Mouse (Mus musculus) embryonic facial prominence, embryonic 15.5 days (tissue): ENCODE measurements around the gene Prnp. TPM values are rescaled to one million over a fixed set of nuclear protein-coding genes. Genes with fewer than 3 reads are reported as not detected.

Experiments used
- ATAC-seq: fragments of 200-750 bp; cut with Nextera tagmentation; 2 replicates; pipeline ENCODE4 v1.8.0; 2017; ENCODE audit warnings: low read depth, moderate TSS enrichment; ENCODE audit not compliant: insufficient number of reproducible peaks, low FRiP score, low TSS enrichment
- H3K27ac ChIP-seq: fragments of 300-500 bp; sonication (generic); replicated peaks from 2 replicates; pipeline ENCODE4 v1.5.1; 2015; ENCODE audit warnings: mild to moderate bottlenecking, inconsistent platforms
- H3K27me3 ChIP-seq: fragments of 300-500 bp; sonication (generic); 2 replicates; pipeline ENCODE4 v1.6.1; 2015; ENCODE audit warnings: inconsistent platforms
- H3K36me3 ChIP-seq: fragments of 300-500 bp; sonication (generic); 2 replicates; pipeline ENCODE4 v1.6.1; 2015; ENCODE audit warnings: mild to moderate bottlenecking, inconsistent platforms
- H3K4me1 ChIP-seq: fragments of 300-500 bp; sonication (generic); 2 replicates; pipeline ENCODE4 v1.6.1; 2015; ENCODE audit warnings: inconsistent platforms
- H3K4me2 ChIP-seq: fragments of 300-500 bp; sonication (generic); replicated peaks from 2 replicates; pipeline ENCODE4 v1.6.1; 2015; ENCODE audit warnings: mild to moderate bottlenecking, inconsistent platforms
- H3K4me3 ChIP-seq: fragments of 300-500 bp; sonication (generic); replicated peaks from 2 replicates; pipeline ENCODE4 v1.5.1; 2015; ENCODE audit warnings: mild to moderate bottlenecking, inconsistent platforms
- H3K9ac ChIP-seq: fragments of 300-500 bp; sonication (generic); 2 replicates; pipeline ENCODE4 v1.6.1; 2015; ENCODE audit warnings: inconsistent platforms
- H3K9me3 ChIP-seq: fragments of 300-500 bp; sonication (generic); replicated peaks from 2 replicates; pipeline ENCODE4 v1.6.1; 2016; ENCODE audit warnings: inconsistent platforms
- WGBS: fragments of 180-500 bp; shearing (Covaris S2); methylation state at CpG from one replicate; pipeline ENCODE4 v1.1.7; 2015; 5-methylcytosine and 5-hydroxymethylcytosine counted together
- polyA plus RNA-seq: library from polyadenylated mRNA; unstranded; fragments of >200 nt; fragmentation: Nextera tagmentation; extraction: Ambion mirVana; gene quantifications from 2 replicates; pipeline ENCODE4 v1.2.1, GENCODE M21; 2015

Gene Prnp
- polyA plus RNA-seq, 1 experiment from 2014 or later = 85.8 TPM

DNA sequence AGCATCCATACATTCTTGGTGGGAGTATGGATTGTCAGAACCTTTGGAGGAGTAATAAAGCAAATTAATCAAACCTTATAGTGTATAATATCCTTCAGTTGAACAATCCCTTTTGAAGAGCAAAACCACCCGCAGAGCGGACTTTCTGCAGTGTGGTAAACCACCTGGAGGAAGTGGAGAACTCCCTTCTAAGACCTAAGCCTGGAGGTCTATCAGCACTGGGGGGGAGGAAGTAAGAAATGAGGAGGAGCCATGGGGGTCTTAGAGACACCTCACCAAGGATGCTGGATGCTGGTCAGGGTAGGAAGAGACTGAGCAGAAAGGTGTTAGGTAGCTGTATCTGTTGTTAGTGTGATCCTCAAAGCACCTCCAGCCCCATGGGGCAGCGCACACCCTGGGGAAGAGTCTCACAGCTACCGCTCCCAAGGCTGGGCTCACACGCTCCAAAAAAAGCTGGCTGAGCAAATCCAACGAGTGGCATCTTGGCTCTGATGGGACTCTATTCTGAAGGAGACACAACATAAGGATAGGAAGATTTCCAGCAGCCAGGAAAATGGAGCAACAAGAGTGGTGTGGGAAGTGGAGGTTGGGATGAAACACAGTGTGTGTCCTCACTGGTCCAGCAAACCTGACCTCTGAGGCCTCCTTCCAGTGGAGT is 23.1 kb upstream of the Prnp start:
- ATAC-seq = no peak
- no peaks in the 10 kb centered on the region for H3K27me3 ChIP-seq
- H3K27ac ChIP-seq = no peak overlapping the region
- H3K36me3 ChIP-seq = no peaks in the 10 kb centered on the region
- 0 out of 2 replicates have a peak, but pooled peaks cover 6% of the 10 kb centered on the region for H3K4me1 ChIP-seq
- no peak overlapping the region for H3K9ac ChIP-seq
- H3K4me2 ChIP-seq = no peak overlapping the region
- WGBS = 82% methylated on average over 6 of the region's 6 CpGs
- no peaks in the 10 kb centered on the region for H3K9me3 ChIP-seq
- H3K4me3 ChIP-seq = no peak overlapping the region

DNA sequence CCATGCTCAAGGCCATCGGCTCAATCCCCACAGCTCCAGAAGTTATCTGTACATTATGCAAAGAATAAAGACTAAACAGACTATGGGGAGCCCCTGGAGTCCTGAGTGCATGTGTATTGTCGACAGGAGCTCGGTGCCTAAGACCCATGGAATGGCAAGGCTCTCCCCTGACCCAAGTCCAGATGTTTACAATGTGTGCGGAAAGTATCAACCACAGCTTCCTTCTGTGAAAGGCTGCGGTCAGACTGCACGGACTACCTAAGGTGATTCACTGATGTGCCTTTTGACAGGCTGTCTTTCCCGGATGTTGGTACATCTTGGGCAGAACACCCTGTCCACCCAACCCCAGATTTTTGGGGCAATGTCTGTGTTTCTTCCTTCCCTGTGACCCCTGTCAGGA is 21.5 kb upstream of the Prnp start:
- Histone ChIP-seq H3K9ac (no peak overlapping the region), H3K4me2 (no peak overlapping the region), H3K27ac (no peak overlapping the region), H3K27me3 (no peaks in the 10 kb centered on the region), H3K4me1 (0 out of 2 replicates have a peak, but pooled peaks cover 6% of the 10 kb centered on the region), H3K4me3 (no peak overlapping the region), H3K36me3 (no peaks in the 10 kb centered on the region), H3K9me3 (no peaks in the 10 kb centered on the region)
- no peak for ATAC-seq
- 50% methylated on average over 7 of the region's 7 CpGs for WGBS

DNA sequence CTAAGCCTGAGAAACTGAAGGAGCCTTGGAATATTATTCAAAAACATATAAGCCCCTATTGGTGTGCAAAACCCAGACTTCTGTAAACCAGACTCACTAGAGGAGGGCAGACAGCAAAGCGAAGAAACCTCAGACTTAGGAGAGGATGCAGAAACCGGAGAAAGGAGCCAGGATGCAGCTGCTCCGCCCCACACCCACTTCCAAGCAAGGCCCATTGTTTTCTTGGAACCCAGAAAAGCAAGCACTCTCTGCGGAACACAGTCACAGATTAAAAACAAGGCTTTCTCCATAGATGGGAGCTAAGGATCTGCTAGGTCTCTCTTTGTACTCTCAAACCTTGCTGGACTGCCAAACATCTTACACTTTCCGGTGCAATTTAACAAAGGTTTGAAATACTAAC is 17.2 kb upstream of the Prnp start:
- Histone ChIP-seq H3K4me1 (0 out of 2 replicates have a peak, but pooled peaks cover 6% of the 10 kb centered on the region), H3K27me3 (no peaks in the 10 kb centered on the region), H3K4me3 (no peak overlapping the region), H3K27ac (no peak overlapping the region), H3K9me3 (no peaks in the 10 kb centered on the region), H3K36me3 (no peaks in the 10 kb centered on the region), H3K4me2 (no peak overlapping the region), H3K9ac (no peak overlapping the region)
- 0 out of 2 replicates have a peak, but pooled peaks have one; percentile 39 for ATAC-seq
- WGBS = 32% methylated on average over 5 of the region's 5 CpGs

DNA sequence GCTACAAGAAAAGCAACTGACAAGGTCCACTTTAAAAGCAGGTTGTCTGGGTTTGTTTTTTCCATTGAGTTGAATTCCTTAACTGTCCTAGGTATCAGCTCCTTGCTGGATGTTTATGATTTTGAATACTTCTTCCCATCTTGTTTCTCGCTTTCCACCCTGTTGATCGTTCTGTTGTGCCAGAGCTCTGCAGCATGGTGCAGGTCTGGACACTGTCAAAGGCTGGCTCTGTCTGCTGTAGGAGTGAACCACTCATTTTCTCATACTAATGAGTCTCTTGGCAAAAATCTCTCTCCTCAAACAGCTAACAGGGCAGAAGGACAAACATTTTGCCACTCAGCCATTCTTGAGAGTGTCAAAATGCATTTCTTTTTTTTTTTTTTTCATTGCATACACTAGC is 14.6 kb upstream of the Prnp start:
- ATAC-seq = no peak
- Histone ChIP-seq H3K4me1 (no peaks in the 10 kb centered on the region), H3K27ac (no peak overlapping the region), H3K27me3 (no peaks in the 10 kb centered on the region), H3K4me2 (no peak overlapping the region), H3K4me3 (no peak overlapping the region), H3K9ac (no peak overlapping the region), H3K9me3 (no peaks in the 10 kb centered on the region), H3K36me3 (no peaks in the 10 kb centered on the region)
- WGBS = 70% methylated on average over 2 of the region's 2 CpGs

DNA sequence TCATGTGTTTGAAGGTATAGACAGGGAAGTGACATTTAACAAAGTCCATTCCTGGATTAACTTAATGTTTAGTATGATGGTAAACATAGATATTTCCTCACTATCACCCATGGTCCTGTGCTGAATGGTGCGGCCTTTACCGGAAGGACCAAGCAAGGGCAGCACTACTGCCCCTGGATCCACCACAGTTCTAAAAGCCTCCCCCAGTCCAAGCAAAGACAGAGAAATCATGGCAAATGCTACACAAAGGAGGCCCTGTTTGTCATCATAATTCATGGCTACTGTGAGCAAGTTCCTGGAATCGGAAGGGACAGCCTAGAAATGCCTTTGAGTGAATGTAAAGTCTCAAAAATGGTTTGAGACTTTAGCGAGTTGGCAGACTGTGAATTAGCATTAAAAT is 13.7 kb upstream of the Prnp start:
- no peak overlapping the region for H3K9ac ChIP-seq
- 88% methylated on average over 4 of the region's 4 CpGs for whole genome bisulfite sequencing
- H3K27ac ChIP-seq = no peak overlapping the region
- no peaks in the 10 kb centered on the region for H3K27me3 ChIP-seq
- no peak overlapping the region for H3K4me2 ChIP-seq
- no peaks in the 10 kb centered on the region for H3K36me3 ChIP-seq
- H3K4me3 ChIP-seq = no peak overlapping the region
- no peaks in the 10 kb centered on the region for H3K4me1 ChIP-seq
- H3K9me3 ChIP-seq = no peaks in the 10 kb centered on the region
- ATAC-seq = no peak

DNA sequence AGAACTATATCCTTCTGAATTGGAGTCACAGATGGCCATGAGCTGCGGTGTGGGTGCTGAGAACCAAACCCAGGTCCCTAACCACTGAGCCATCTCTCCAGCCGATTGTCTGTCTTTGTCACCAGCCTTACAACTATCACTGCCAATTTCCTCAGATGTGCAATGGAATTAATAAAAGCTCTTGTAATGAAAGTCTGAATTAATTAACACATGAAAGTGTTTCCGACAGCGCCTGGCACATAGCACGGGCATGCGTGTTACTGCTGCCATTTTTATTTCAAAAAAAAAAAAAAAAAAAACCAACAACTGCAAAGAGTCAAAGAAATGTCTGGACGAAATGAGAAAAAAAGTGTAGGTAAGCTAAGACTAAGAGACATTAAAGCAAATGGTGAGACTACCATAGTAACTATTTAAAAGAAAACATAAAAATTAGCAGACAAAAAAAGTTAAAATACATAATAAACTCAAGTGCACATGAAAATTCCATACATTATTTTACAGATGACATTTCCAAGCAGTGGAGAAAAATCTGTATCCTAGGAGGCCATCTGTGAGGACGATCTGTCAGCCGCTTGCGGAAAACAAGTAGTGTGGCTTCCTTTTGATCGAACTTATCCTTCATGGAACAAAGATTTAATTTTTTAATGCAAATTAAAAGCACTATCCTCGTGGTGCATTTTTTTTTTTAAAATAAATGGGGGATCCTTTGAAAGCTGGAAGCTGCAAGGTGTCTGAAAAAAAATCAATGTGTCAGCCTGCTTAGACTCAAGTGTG is 12.2 kb upstream of the Prnp start:
- H3K36me3 ChIP-seq = no peaks in the 10 kb centered on the region
- no peak overlapping the region for H3K9ac ChIP-seq
- no peak overlapping the region for H3K4me3 ChIP-seq
- ATAC-seq = no peak
- H3K4me2 ChIP-seq = no peak overlapping the region
- H3K27ac ChIP-seq = no peak overlapping the region
- 85% methylated on average over 12 of the region's 12 CpGs for WGBS
- H3K9me3 ChIP-seq = no peaks in the 10 kb centered on the region
- no peaks in the 10 kb centered on the region for H3K27me3 ChIP-seq
- H3K4me1 ChIP-seq = no peaks in the 10 kb centered on the region

DNA sequence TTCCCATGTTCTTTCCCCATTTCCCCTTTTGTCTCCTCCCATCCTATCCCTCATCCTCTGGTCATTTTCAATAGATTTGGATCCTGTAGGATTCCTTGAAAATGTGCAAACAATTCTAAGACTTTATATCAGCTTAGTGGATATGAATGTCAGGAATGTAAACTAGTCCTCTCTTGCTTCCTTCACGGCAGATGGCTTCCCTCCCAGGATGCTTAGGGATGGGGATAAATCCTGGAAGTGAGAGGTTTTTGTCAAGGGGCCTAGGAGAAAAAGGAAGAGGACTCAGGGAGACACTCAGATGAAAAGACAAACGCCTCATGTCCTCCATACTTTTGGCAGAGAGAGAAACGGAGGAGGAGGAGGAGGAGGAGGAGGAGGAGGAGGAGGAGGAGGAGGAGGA is 7.3 kb upstream of the Prnp start:
- no peak for ATAC-seq
- Histone ChIP-seq H3K4me2 (no peak overlapping the region), H3K27ac (no peak overlapping the region), H3K36me3 (no peaks in the 10 kb centered on the region), H3K4me3 (no peak overlapping the region), H3K9ac (no peak overlapping the region), H3K9me3 (no peaks in the 10 kb centered on the region), H3K4me1 (no peaks in the 10 kb centered on the region), H3K27me3 (no peaks in the 10 kb centered on the region)
- 38% methylated on average over 2 of the region's 3 CpGs for WGBS

DNA sequence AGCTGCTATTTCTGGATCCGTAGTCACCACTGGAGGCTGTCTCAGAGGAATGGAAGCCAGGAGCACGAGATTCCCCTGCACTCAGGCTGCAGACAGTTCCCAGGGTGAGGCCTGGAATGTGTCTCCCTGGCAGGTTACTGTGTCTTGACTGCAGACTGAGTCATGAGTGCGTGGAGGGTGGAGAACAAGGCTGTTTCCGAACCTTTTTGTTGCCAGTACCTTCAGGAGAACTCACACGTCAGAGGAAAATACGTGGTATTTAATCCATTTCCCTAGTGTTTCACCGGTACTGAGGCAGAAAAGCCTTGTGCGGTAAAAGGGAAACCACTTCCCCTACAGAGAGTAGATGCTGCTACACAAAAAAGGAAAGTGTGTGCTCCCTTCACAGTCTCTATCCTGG is 6.9 kb upstream of the Prnp start:
- Histone ChIP-seq H3K27ac (no peak overlapping the region), H3K4me1 (no peaks in the 10 kb centered on the region), H3K27me3 (no peaks in the 10 kb centered on the region), H3K36me3 (no peaks in the 10 kb centered on the region), H3K9me3 (no peaks in the 10 kb centered on the region), H3K4me3 (no peak overlapping the region), H3K4me2 (no peak overlapping the region), H3K9ac (no peak overlapping the region)
- WGBS = 39% methylated on average over 8 of the region's 8 CpGs
- no peak for ATAC-seq

DNA sequence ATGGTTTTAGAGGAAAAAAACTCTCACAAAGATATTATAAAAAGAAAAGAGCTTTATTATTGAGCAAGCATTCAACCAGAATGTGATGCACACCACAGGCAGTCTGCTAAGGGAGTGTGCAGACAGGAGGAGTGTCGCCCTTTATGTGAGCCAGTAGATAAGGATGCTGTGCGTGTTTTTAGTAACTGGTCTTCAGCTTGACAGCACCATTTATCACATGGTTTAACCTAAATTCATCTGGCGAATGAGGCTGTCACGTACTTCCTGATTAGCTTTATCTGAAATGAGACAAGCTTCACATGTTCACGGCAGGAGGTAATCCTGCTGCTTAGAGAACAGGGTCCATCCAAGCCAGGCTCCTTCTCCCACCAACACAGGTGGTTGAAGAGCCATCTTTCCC is 4.7 kb upstream of the Prnp start:
- Histone ChIP-seq H3K9me3 (no peaks in the 10 kb centered on the region), H3K9ac (no peak overlapping the region), H3K4me1 (peaks cover 5% of the 10 kb centered on the region; the same call in 1 of the 2 replicates), H3K4me3 (no peak overlapping the region), H3K4me2 (no peak overlapping the region), H3K27ac (no peak overlapping the region), H3K27me3 (no peaks in the 10 kb centered on the region), H3K36me3 (no peaks in the 10 kb centered on the region)
- WGBS = 81% methylated on average over 5 of the region's 5 CpGs
- no peak for ATAC-seq

DNA sequence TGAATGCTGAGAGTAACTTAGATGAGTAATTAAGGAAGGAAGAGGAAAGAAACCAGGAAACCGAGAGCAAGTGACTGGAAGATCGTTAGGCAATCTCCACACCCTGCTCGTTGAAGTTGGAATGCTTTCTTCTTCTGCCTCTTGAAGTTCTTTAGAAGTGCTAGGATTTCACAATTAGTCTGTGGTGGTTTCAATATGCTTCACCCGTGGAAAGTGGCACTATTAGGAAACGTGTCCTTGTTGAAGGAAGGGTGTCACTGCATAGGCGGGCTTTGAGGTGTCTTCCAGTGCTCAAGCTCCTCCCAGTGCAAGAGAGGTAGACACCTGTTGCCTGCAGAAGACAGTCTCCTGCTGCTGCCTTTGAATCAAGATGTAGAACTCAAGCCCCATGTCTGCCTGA is 4.0 kb upstream of the Prnp start:
- H3K4me1 ChIP-seq = peaks cover 8% of the 10 kb centered on the region
- no peak overlapping the region for H3K4me3 ChIP-seq
- H3K9me3 ChIP-seq = no peaks in the 10 kb centered on the region
- no peak overlapping the region for H3K9ac ChIP-seq
- WGBS = 71% methylated on average over 6 of the region's 6 CpGs
- no peak overlapping the region for H3K27ac ChIP-seq
- no peaks in the 10 kb centered on the region for H3K27me3 ChIP-seq
- H3K4me2 ChIP-seq = no peak overlapping the region
- no peaks in the 10 kb centered on the region for H3K36me3 ChIP-seq
- no peak for ATAC-seq

DNA sequence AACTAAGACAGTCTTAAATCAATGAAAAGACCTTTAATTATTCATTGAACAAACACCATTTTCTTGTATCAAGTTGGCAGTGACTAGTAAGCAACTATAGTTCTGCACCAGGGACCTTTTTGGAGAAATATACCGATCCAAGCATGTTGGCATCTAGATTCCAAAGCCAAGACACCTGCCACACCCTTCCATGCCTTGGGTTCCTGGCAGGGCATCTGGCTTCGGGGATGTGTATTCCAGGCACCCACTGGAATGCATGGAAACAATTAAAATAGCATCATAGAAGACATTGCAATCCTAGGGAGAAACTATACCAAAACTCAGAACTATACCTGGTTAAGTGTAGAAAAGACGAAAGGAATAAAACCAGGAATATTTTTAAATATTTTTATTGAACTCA is 3.5 kb upstream of the Prnp start:
- no peak for ATAC-seq
- H3K36me3 ChIP-seq = no peaks in the 10 kb centered on the region
- H3K4me1 ChIP-seq = peaks cover 13% of the 10 kb centered on the region
- H3K4me3 ChIP-seq = no peak overlapping the region
- H3K9ac ChIP-seq = no peak overlapping the region
- 70% methylated on average over 3 of the region's 3 CpGs for WGBS
- no peak overlapping the region for H3K27ac ChIP-seq
- H3K4me2 ChIP-seq = no peak overlapping the region
- no peaks in the 10 kb centered on the region for H3K9me3 ChIP-seq
- H3K27me3 ChIP-seq = no peaks in the 10 kb centered on the region

DNA sequence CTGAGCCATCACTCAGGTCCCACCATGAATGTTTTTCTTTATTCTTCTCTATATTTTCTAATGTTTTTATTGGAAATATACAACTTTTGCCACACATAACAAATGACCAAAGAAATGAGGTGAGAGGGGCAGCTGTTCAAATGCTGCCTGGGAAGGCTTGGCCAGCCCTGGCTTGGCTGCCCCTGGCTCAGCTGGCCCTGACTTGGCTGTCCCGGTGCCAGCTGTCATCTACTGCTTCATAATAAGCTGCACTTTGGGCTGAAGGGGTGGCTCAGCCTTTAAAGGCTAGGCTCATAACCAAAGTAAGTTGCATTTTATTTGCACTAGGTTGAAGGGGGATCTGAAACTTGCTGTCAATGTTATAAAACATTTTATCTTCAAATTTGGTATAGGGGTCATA is 2.9 kb upstream of the Prnp start:
- Histone ChIP-seq H3K27me3 (no peaks in the 10 kb centered on the region), H3K4me1 (peaks cover 18% of the 10 kb centered on the region), H3K4me2 (no peak overlapping the region), H3K9ac (no peak overlapping the region), H3K36me3 (no peaks in the 10 kb centered on the region), H3K4me3 (no peak overlapping the region), H3K9me3 (no peaks in the 10 kb centered on the region), H3K27ac (no peak overlapping the region)
- no peak for ATAC-seq
- WGBS = 58% methylated on average over 1 of the region's 1 CpGs
